Mouse (Mus musculus): ENCODE measurements around the gene Arid1b.

Gene Arid1b

DNA sequence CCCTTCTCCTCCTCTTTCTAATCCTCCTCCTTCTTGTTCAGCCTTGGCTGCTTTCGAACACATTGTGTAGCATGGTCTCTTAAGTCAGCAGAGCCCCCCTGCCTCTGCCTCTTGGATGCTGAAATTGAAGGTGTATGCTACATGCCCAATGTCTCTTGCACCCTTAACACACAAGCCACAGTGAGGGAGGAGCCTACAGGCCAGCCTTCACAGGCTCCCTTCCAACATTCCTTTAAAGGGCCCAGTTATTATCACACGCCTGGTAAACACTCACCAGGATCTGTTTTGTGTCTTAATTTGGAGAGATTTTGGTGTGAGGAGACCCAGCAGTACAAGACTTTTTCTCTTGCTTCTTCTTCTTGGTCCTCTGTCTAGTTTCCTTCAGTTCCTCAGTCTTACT, 122.9 kb downstream of the Arid1b start:
- no peak for DNase-seq (ENCODE audit: low read depth)

DNA sequence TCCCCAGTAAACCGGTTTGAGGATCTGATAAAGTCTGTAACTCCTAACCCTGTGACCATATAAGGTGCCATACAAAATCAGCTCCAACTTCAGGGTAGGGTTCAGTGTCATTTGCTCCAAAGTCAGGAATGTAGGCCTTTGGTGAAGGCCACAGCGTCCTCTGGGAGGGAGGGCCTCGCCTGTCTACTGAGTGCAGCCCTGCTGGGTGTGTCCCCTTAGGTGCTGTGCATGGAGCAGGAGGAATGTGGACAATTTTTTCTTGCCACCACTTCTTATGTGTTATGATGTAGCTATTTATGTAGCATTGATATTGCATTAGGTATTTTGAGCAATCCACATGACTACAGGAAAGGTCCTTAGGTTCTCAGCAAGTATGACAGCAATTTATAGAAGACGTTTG, 124.0 kb downstream of the Arid1b start:
- DNase-seq (ENCODE audit: low read depth), result no peak

DNA sequence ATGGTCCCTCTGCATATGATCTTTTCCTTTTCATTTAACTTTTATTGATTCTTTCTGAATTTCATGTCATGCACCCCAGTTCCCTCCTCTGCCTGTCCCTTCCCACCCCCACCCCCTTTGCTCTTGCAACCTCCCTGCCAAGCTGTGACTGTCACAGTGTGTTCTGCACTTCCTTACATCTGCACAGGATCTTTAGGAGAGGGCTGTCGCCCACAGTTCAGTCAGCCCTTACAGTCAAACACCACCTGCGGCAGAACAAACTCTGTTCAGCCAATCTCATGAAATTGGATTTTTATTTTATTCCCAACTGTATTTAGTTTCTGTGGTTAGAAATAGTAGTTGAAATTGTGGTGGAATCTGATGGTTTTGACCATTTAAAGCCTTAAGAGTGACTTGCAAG, 130.5 kb downstream of the Arid1b start:
- DNase-seq (ENCODE audit: low read depth), result no peak

DNA sequence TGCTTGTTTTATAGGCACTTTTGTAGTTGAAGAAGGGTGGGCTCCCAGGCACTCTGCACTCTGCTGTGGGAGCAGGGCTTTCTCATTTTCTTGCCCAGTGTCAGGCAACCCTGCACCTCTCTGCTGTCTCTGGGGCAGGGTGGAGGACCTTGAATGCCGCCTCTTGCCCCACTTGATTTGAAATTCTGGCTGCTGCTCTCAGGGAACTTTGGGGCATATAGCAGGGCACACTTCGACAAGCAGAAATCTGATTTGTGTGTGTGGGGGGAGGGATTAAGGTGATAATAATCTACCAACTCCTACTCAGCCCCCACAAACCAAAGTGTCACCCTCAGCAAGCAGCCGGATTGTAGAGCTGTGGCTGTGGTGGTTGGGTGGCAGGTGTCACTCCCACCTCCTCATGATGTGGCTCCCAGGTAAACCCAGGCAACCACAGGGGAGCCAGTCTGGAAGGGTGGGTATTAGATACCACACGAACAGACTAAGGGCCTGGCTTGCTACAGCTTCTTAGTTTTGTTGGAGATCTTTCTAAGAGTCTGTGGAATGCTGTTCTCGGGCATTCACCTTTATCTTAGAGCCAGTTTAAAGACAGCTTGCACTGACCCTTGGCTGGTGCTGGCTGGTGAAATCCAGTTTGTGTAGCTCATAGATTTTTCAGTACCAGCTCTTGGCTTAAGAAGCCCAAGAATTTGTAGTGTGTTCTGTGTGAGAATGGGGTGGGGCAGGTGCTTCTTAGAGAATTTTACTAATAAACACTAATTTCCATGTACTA, 131.1 kb downstream of the Arid1b start:
- DNase-seq (ENCODE audit: low read depth), result peak; percentile 55

DNA sequence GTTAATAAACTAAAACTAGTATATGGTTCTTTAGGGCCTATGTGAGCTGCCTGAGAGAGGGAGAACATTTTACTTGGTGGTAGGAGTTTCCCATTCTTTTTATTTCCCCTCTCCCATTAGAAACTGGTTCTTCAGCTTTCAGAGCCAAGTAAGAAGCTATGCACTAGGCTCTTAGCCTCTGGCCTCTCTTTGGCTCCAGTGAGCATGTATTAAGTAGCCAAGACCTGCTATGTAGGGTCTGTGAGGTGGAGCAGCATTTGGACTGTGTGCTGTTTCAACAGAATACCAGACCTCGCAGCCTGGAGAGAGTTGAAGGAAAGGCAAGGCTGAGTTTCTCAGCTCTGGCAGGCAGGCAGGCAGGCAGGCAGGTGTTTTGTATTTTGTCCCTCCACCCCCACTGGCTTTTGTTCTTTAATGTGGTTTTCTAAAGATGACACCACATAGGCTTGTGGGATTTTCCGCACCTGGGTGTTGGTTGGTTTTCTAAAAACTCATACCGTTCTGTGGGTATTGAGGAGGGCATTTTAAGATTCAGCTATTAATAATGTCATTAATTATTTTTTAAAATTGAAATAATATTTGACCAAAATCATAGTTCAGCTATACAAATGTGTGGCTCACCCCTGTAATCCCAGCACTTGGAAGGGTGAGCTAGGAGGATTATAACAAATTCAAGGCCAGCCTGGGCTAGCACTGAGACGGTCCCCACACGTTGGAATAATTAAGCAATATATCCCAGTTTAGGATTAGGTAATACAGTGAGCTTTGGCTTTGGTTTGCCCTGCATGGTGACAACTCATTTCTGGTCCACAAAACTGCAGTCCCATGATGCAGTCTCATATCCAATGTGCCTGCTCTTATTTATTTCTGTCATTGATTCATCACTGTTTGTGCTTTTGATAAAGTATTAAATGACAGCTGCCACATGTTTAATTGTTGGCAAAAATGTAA, 132.0 kb downstream of the Arid1b start:
- DNase-seq (ENCODE audit: low read depth), result peak; percentile 64

DNA sequence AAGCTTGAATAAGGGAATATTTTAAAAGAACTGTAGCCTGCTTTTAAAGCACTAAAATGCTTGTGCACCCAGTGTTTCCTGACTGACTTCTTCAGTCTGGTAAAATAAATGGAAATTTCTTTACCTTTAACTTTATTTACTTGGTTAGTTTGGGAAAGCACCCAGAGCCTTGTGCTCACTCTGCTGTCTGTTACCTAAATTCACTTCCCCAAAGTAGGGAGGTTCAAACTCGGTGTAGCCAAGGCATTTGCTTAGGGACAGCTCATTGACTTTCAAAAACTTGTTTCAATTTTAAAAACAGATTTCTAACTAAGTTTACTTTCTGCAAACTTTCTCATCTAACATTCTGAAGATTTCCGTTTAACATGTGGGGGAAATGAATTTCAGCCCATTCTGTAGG, 135.5 kb downstream of the Arid1b start:
- DNase-seq (ENCODE audit: low read depth), result no peak

DNA sequence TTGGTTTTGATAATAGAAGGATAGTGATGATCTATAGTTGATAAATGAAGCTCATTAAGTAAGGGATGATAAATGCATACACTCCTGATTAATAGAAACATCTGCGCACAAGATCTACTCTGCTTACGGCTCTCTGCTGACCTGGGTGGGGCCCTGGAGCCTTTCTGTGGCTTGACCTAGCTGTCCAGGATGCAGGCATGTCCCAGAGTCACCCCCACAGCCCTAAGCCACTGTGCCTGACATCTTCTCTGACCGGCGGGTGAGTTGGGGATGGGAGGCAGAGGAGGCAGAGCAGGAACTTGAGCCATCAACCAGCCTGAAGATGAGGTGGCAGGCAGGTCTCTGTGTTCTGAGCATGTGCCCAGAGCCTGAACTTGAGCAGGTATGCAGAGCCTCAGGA, 136.0 kb downstream of the Arid1b start:
- no peak for DNase-seq (ENCODE audit: low read depth)

DNA sequence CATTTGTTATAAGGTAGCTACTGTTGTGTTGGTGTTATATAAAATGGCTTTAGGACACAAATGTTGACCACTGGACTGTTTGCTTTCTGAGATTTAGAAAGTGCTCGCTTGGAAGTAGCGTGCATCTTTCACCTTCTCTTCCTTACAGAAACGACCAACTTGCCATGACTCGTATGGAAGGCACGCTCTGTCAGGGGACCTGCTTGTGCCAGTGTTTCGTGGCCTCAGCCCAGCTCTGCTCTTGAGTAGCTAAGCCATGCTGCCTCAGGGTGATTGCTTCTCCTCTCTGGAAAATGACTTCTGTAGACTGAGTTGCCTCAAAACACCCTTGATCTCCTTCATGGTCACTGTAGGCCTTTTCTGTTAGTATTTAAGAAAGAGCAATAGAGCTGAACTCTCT, 137.6 kb downstream of the Arid1b start:
- no peak for DNase-seq (ENCODE audit: low read depth)

DNA sequence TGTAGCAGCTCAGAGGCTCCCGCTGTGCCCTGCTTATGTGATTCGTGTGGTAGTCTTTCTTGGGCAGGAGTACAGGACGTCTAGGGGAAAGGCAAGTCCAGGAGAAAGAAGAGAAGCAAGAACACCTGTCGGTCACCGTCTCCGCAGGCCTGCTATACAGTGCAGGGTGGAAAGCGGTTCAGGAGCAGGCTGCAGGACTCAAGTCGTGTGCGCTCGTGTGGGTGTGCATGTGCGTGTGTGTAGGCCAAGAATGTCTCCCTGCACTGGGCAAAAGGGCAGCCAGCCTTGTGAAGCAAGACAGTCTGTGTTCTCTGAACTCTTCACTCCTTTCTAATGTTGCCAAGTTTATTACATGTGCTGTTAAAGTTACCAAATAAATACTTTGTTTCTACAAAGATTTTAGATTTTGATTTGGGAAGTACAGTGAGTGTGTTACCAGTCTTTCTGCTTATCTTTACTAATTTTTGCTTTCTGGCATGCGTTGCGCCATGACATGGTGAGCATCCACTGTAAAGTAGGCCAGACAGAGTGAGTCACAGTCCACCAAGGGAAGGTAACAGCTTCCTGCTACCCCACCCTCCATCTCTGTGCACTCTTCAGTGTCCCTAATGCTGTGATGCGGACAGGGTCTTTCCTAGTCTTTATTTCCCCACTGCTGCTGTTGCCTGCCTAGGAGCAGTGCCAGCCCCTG, 138.3 kb downstream of the Arid1b start:
- DNase-seq (ENCODE audit: low read depth), result no peak

DNA sequence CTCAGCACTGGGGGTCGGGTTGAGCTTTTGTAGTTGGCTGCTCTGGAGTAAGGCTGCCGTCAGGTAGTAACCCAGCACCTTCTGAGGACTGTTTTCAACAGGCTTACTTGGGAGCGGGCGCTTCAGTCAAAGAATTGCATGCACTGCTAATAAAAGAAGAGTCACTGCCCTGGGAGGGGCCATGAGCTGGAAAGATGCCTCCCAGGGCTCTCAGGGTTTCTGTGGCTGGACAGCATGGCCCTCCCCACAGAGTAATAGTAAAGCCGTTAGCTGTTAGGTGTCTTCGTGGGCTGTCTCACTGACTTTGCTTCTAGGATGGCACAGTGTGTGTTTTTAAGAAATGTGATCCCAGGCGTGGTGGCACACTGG, 138.8 kb downstream of the Arid1b start:
- DNase-seq (ENCODE audit: low read depth), result no peak

DNA sequence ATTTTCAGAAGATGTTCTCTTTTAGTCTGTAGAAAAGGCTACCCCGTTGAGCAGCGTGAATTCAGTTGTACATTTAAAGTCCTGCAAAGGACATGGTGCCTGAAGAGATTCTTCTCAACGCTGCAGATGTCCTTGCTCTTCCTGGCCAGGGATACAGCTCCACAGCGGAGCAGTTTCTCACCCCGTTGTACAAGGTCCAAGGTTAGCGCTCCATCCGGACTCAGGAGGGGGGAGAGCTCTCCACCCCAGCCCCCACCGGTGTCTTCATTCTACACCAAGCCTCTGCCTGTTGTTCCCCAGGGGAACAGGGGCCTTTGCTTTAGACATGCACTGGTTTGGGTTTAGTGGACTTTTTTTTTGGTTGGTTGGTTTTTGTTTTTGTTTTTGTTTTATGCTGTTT, 139.7 kb downstream of the Arid1b start:
- DNase-seq (ENCODE audit: low read depth), result no peak

DNA sequence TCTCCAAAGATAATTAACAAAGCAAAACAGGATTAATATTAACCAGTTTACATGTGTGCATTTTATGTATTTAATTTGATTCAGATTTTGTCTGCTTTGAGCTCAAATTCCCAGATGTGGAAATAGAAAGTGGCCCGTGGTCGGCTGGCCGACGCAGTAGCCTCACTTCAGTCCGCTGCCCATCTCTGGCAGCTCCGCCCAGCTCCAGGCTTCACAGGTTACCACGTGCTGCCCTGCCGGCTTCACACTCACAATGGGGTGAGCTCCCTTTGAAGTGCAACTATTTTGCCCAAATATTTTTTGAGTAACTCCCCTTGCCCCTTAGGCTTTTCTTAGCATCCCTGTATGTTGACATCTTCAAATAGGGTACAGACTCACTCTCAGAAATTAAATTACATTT, 140.1 kb downstream of the Arid1b start:
- no peak for DNase-seq (ENCODE audit: low read depth)

DNA sequence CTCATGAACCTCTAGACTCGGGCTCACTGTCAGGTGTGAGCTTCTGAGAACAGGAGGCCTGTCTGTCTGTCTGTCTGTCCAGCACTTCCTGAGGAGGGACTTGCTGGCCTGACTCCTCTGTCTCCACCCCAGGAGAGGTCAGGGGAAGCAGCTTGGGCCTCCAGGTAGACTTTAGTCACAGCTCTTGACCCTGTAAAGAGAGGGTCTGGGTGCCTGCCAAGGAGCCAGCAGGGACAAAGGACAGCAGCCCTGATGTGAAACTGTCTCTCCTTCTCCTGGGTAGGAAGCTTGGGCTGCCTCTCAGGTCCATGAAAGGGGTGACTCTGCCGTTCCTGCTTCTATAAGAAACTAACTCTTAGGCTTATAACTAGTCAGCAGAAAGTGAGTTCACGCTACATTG, 143.8 kb downstream of the Arid1b start:
- peak; percentile 13 for DNase-seq (ENCODE audit: low read depth)

DNA sequence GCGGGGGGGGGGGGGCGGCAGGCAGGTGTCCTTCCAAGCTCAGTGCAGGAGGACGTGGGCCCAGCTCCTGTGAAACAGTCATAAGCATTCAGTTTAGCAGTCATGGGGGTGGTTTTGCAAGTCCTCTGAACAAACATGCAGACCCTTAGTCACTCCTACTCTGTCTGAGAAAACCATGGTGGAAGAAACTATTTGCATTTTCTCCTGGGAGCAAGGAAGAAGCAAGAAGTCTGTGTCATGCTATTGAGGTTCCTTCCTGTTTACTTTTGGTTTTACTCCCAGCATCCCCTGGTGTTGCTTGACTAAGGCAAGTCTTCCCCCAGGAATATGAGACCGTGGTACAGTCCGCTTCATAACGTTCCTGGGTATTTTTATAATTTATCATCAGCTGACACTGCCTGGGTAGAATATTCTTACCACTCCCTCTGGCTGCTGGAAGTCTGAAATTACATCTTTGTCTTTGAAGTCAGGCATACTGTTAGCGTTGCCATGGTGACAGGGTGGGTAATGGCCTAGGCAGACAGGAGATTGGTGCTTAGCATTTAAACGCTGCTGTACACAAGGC, 144.6 kb downstream of the Arid1b start:
- DNase-seq (ENCODE audit: low read depth), result peak; percentile 88

DNA sequence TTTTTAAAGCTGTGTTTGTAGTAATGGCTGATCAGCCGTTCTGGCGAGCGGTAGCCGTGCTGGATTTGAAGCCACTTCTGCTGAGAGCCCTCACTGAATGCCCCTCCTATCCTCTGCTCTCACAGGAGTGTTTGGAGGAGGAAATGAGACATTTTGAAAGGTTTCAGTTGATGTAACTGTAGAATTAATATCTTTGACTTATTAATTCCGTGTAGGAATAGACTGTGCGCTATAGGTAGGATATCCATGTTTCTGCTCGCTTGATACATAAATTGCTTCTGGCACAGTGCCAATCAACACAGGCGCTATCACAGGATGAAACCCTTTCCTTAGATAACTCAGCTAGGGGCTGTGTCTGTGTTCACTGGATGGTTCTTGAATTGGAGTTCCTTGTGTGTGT, 145.4 kb downstream of the Arid1b start:
- peak; percentile 55 for DNase-seq (ENCODE audit: low read depth)

DNA sequence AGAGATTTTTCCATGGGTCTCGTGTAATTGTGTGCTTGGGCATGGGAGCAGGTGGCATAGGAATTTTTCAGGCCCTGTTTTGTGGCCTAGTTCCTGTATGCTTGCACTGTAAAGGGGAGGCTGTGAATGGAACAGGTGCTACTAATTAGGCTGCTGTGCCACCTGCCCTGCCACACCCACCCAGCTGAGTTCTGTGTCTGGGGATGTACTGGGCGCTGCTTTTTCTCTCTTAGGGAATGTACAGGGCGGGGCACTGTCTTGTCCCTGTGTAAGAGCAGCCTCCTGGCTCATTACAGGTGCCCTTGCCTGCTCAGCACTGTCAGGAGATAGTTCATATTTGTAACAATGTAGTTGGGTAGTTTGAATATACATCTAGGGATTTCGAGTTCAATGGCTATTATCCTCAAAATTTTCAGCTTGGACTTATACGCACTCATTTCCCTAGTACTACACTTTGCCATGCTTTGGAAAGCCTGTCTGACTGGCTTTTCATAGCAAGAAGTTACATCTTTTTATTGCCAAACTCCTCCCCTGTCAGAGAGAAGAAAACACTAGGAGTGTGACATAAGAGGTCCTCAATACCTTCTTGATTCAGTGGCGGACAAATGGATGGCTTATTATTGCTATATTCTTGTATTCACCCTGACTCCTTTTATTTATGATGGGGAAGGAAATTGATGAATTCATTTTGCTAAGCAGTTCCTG, 149.8 kb downstream of the Arid1b start:
- DNase-seq (ENCODE audit: low read depth), result no peak

DNA sequence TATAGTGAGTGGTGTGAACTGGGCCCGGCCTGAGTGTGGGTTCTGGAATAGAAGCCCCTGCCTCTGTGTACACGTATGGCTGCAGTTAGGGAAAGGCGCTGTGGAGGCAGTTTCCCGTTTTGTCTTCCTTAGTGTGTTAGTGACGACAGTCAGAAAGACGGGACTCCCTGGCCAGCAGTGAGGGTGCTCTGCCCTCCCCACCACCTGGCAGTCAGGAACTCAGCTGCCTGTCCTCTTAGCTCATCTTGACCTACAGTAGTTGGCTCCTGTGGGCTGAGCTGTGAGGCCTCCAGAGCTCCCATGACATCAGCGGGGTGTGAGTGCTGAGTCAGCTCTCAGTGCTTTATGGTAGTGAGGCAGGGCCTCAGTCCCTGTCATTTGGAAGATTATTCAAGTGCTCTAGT, 156.5 kb downstream of the Arid1b start:
- DNase-seq (ENCODE audit: low read depth), result no peak

DNA sequence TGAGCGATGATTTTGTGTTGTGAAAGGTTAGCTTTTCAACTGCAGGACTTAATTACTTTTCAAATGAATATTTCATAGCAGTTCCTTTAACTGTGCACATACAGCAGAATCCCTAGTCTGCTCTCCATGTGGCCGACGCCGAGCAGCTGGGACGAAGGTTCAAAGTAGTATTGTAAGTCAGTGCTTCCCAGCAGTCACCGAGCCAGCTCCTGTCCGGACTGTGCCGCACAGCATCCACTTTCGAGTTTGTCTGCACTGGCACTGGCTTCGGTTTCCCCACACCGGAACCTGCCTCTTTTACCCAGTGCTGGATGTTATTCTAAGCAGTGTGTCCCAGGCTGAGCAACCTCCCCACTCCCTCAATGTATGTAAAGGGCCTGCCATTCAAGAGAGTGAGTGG, 157.7 kb downstream of the Arid1b start:
- no peak for DNase-seq (ENCODE audit: low read depth)

DNA sequence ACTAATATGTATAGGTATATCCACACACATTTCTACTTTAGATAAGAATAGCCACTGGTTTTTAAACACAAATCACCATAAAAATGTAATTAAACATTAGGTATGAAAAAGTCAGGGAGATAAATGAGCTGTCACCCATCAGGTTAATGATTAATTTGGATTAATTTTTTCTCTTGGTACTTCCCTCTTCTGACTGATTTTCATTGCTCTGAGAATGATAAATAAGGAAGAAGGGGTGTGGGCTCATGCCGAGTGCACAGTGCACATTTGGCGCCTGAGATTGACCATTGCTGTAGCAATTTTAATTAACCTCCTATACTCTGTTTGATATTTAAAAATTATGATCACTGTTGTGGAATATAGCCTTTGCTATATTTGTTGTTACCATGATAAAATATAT, 159.3 kb downstream of the Arid1b start:
- no peak for DNase-seq (ENCODE audit: low read depth)

DNA sequence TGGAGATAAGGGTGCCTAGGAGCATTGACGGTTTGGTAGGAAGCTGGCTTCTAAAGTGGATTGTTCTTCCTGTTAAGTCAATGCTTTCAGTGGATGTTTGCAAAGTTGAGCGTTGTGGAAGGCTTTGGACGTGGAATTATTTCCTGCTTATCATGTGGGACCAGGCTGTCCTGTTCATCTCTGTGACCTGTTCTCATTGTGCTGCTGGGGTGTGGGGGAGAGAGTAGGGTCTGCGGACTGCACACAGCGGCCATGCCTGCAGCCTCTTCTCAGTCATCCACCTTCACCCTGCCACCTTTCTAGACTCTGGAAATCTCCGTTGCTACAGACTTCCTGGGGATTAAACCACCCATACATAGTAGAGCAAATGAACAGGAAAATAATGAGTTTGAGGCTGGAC, 160.2 kb downstream of the Arid1b start:
- DNase-seq (ENCODE audit: low read depth), result no peak

DNA sequence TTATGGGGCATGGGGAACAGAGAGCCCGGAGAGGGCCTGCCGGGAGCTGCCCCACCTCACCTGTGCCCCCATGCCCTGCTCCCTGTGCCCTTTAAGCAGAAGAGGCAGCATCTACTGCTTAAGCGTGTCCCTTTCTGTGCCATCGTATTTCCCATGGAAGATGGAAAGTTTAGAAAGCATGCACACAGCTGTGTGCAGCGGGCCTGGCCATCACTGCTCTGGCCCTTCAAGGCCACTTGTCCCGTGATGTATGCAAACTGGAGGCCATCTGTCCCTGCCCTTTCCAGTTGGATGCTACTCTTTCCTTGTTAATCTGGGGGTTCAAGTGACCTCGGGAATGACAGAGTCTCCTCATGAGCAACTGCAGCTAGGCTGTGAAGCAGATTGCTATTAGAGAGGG, 163.5 kb downstream of the Arid1b start:
- no peak for DNase-seq (ENCODE audit: low read depth)

DNA sequence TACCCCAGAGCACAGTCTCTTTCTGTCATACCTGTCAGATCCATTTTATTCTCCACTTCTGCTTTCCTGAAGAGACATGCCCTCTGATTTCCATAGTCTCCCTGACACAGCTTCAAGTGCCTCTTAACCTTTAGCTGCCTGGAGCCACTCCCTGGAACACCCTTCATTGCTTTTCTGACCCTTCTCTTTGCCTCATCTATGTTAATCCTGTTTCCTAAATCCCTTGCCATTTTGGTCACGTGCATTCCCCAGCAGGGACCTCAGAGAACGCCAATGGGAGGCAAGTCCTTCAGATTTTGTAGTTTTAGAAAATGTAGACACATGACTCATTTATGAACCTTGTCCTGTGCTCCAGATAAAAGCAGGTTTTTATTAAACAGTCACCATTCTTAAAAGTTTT, 168.4 kb downstream of the Arid1b start:
- no peak for DNase-seq (ENCODE audit: low read depth)
